Mouse (Mus musculus) cortical plate, adult 2 months (tissue): Measurements from ENCODE around the gene Fhl4.

ENCODE experiments used
- CTCF ChIP-seq: fragments of 200-500 bp; IDR thresholded peaks from 2 replicates; pipeline ENCODE4 v1.5.1; 2011; ENCODE audit warnings: mild to moderate bottlenecking, control low read depth, low read length; ENCODE audit not compliant: insufficient read depth; ENCODE audit errors: extremely low read depth
- POLR2A ChIP-seq: fragments of 200-500 bp; IDR thresholded peaks from 2 replicates; pipeline ENCODE4 v1.6.1; 2011; ENCODE audit warnings: mild to moderate bottlenecking, low read length, control low read depth; ENCODE audit not compliant: insufficient read depth; ENCODE audit errors: extremely low read depth

DNA sequence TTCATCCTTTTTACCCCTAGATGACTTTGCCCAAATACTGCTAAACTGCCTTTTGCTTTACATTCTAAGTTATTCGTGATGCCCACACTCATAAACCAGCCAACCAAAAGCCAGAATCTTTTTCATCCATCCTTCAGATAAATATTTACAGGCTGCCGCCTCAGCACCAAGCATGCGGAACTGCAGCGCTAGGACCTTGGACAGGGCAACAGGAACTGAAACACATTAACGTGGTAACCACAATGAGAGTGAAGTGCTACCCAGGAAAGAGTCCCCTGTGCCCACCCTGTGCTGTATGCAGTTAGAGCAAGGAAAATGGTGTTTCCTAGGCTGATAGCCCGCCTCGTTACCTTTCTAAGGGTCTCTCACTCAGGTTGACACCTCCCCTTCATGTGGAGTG is 26.2 kb upstream of the Fhl4 start:
- TF ChIP-seq POLR2A (no peak), CTCF (no peak)
